Mouse (Mus musculus) cortical plate, adult 2 months (tissue): ENCODE data around the gene Myom3.

Experiments used
- CTCF ChIP-seq: fragments of 200-500 bp; IDR thresholded peaks from 2 replicates; pipeline ENCODE4 v1.5.1; 2011; ENCODE audit warnings: mild to moderate bottlenecking, control low read depth, low read length; ENCODE audit not compliant: insufficient read depth; ENCODE audit errors: extremely low read depth
- POLR2A ChIP-seq: fragments of 200-500 bp; IDR thresholded peaks from 2 replicates; pipeline ENCODE4 v1.6.1; 2011; ENCODE audit warnings: mild to moderate bottlenecking, low read length, control low read depth; ENCODE audit not compliant: insufficient read depth; ENCODE audit errors: extremely low read depth

- TF ChIP-seq CTCF (no peak), POLR2A (no peak)
These were observed 17.3 kb downstream of the Myom3 start for GRCm38 (mm10) chr4:135776850-135777249.
